Mouse (Mus musculus): ENCODE results near the gene Wnt9a.

GRCm38 (mm10) chr11:59331167-59331869 lies 24.6 kb downstream of the Wnt9a start:
- TF ChIP-seq CTCF (IDR thresholded peaks at IDR 0.05; ENCODE audit: borderline replicate concordance, insufficient read depth, low read length) (no peak), POLR2A (IDR thresholded peaks at IDR 0.05; ENCODE audit: low read depth, low read length) (no peak)
